Mouse (Mus musculus): ENCODE results near the gene Nrxn3.

- no peak for TF ChIP-seq CTCF (IDR thresholded peaks at IDR 0.05; ENCODE audit: low read depth)
- no peak for TF ChIP-seq EP300 (IDR thresholded peaks at IDR 0.05; ENCODE audit: low read depth)
These were observed 567.1 kb downstream of the Nrxn3 start for GRCm38 (mm10) chr12:89289589-89290274.

All from liver, postnatal 0 days (tissue).